In genomic region chr8:85380123-85380823, GRCm38 (mm10) we compare ENCODE assay signal across 10 mouse cellular contexts. TPM values are rescaled to one million over a fixed set of nuclear protein-coding genes. Genes with fewer than 3 reads are reported as not detected.
DNase-seq lines count a peak whose midpoint lies in the region; ATAC-seq and TF ChIP-seq lines count a peak whose summit lies in the region.
"Had no signal": no experiment of that assay in that cellular context is flagged by ENCODE, and none has a peak within 500 bp of the region (broad histone marks: within the 10 kb centered on the region; RNA-seq: fewer than 3 reads in every experiment).

No protein-coding gene starts in this region.

- H3K4me3 ChIP-seq in kidney, postnatal 0 days (replicated peaks; ENCODE audit: low read depth, low read length): no peak overlapping the region
- peak overlapping the region; percentile 18; the same call in 1 of the 2 replicates for H3K4me3 ChIP-seq in embryonic facial prominence, embryonic 10.5 days
- peak overlapping the region; percentile 22 to 30 for H3K4me3 ChIP-seq in heart, embryonic 14.5 days (ENCODE audit: control insufficient read depth in 1 of 2, insufficient read depth in 1 of 2, low read depth in 1 of 2, low read length in 2 of 2)
- H3K4me3 ChIP-seq in liver, embryonic 16.5 days (ENCODE audit: low read depth, low read length): peak overlapping the region; percentile 69

- H3K36me3 ChIP-seq in kidney, postnatal 0 days (ENCODE audit: insufficient read depth, low read length): no peaks in the 10 kb centered on the region
- H3K36me3 ChIP-seq in embryonic facial prominence, embryonic 10.5 days (replicated peaks): no peaks in the 10 kb centered on the region
- H3K36me3 ChIP-seq in heart, embryonic 14.5 days (ENCODE audit: control insufficient read depth, insufficient read depth, low read length): no peaks in the 10 kb centered on the region
- H3K36me3 ChIP-seq in liver, embryonic 16.5 days (ENCODE audit: control insufficient read depth, insufficient read depth): no peaks in the 10 kb centered on the region; the same call in 1 of the 2 replicates

- no peak for TF ChIP-seq CTCF in kidney, postnatal 0 days (IDR thresholded peaks at IDR 0.05; ENCODE audit: low read depth)

- H3K27ac ChIP-seq in kidney, postnatal 0 days: peak overlapping the region; percentile 75; the same call in 1 of the 2 replicates
- H3K27ac ChIP-seq in embryonic facial prominence, embryonic 10.5 days (replicated peaks): peak overlapping the region; percentile 65
- H3K27ac ChIP-seq in heart, embryonic 14.5 days (replicated peaks in 1 of 2; ENCODE audit: control insufficient read depth in 1 of 2, insufficient read depth in 1 of 2, low read depth in 2 of 2, low read length in 2 of 2): peak overlapping the region; percentile 97 to 98
- H3K27ac ChIP-seq in liver, embryonic 16.5 days (ENCODE audit: low read length): peak overlapping the region; percentile 98

- H3K9ac ChIP-seq in kidney, postnatal 0 days (ENCODE audit: low read depth, low read length): no peak overlapping the region
- peak overlapping the region; percentile 62 for H3K9ac ChIP-seq in heart, embryonic 14.5 days (ENCODE audit: low read length)
- H3K9ac ChIP-seq in liver, embryonic 16.5 days (ENCODE audit: low read depth, low read length): peak overlapping the region; percentile 73

- no peaks in the 10 kb centered on the region for H3K9me3 ChIP-seq in kidney, postnatal 0 days (replicated peaks; ENCODE audit: low read length)
- H3K9me3 ChIP-seq in embryonic facial prominence, embryonic 10.5 days: no peaks in the 10 kb centered on the region
- H3K9me3 ChIP-seq in heart, embryonic 14.5 days (ENCODE audit: control insufficient read depth, low read length): no peaks in the 10 kb centered on the region
- H3K9me3 ChIP-seq in liver, embryonic 16.5 days (replicated peaks; ENCODE audit: control insufficient read depth, low read length): no peaks in the 10 kb centered on the region

- H3K4me1 ChIP-seq in kidney, postnatal 0 days (replicated peaks; ENCODE audit: insufficient read depth, low read length): peaks cover 16% of the 10 kb centered on the region
- peaks cover 25% of the 10 kb centered on the region for H3K4me1 ChIP-seq in embryonic facial prominence, embryonic 10.5 days
- peaks cover 32 to 62% of the 10 kb centered on the region in 2 experiments for H3K4me1 ChIP-seq in heart, embryonic 14.5 days (ENCODE audit: control insufficient read depth in 2 of 2, insufficient read depth in 2 of 2, low read length in 2 of 2)
- peaks cover 55% of the 10 kb centered on the region for H3K4me1 ChIP-seq in liver, embryonic 16.5 days (ENCODE audit: control insufficient read depth, low read depth, low read length)

- no peaks in the 10 kb centered on the region for H3K27me3 ChIP-seq in kidney, postnatal 0 days (ENCODE audit: insufficient read depth, low read length)
- no peaks in the 10 kb centered on the region for H3K27me3 ChIP-seq in embryonic facial prominence, embryonic 10.5 days (replicated peaks; ENCODE audit: low read depth, poor library complexity, severe bottlenecking)
- H3K27me3 ChIP-seq in heart, embryonic 14.5 days (ENCODE audit: control insufficient read depth, insufficient read depth, low read length): no peaks in the 10 kb centered on the region
- H3K27me3 ChIP-seq in liver, embryonic 16.5 days (ENCODE audit: control insufficient read depth, insufficient read depth, low read depth, low read length): no peaks in the 10 kb centered on the region

- no peak for ATAC-seq in kidney, postnatal 0 days (replicated peaks; ENCODE audit: low FRiP score, low read depth)
- peak; percentile 24; the same call in 1 of the 2 replicates for ATAC-seq in heart, embryonic 14.5 days (ENCODE audit: insufficient number of reproducible peaks, insufficient read depth, low FRiP score, low read depth)
- peak; percentile 24 for ATAC-seq in liver, embryonic 16.5 days (ENCODE audit: low read depth)
- ATAC-seq: inflammation-experienced regulatory T-cells, adult 6 months had no signal

- 66% methylated on average over 10 of the region's 10 CpGs for WGBS in kidney, postnatal 0 days
- 80% methylated on average over 10 of the region's 10 CpGs for WGBS in embryonic facial prominence, embryonic 10.5 days
- WGBS in heart, embryonic 14.5 days: 23% methylated on average over 10 of the region's 10 CpGs
- 23% methylated on average over 10 of the region's 10 CpGs for WGBS in liver, embryonic 16.5 days (ENCODE audit: insufficient replicate concordance)

- H3K4me2 ChIP-seq in kidney, postnatal 0 days (ENCODE audit: low read length): no peak overlapping the region
- peak overlapping the region; percentile 66 for H3K4me2 ChIP-seq in heart, embryonic 14.5 days (ENCODE audit: low read length)
- peak overlapping the region; percentile 58 for H3K4me2 ChIP-seq in liver, embryonic 16.5 days (ENCODE audit: low read depth, low read length)

- no peak for DNase-seq in kidney, postnatal 0 days (ENCODE audit: low spot score)
- no peak for DNase-seq in kidney, adult 11 months
- no peak for DNase-seq in embryonic facial prominence, embryonic 10.5 days (ENCODE audit: low spot score)
- DNase-seq in urinary bladder, postnatal 14 days (ENCODE audit: low spot score): no peak
- no peak for DNase-seq in T-cell, adult 2 months (ENCODE audit: low spot score)
- DNase-seq: cerebellum, postnatal 36 days; thymus, postnatal 25 days had no signal

RNA-seq across cellular contexts. Expression of gene Mylk3, which starts 5.9 kb away (rescaled TPM):
- polyA plus RNA-seq in kidney, postnatal 0 days (2015; fragmentation: Nextera tagmentation; extraction: Ambion mirVana): 2.4 TPM in 2 replicates
- 2.6 TPM in 2 replicates for polyA plus RNA-seq in embryonic facial prominence, embryonic 10.5 days (2016; fragmentation: Nextera tagmentation; extraction: Ambion mirVana)
- 244 and 271 TPM in 2 replicates for polyA plus RNA-seq in heart, embryonic 14.5 days (2014; fragmentation: Nextera tagmentation; extraction: Ambion mirVana)
- 66.3 and 66.8 TPM in 2 replicates for polyA plus RNA-seq in liver, embryonic 16.5 days (2015; fragmentation: Nextera tagmentation; extraction: Ambion mirVana)
- polyA plus RNA-seq: inflammation-experienced regulatory T-cells, adult 6 months had no signal

RNA-seq across cellular contexts. Expression of gene 4921524J17Rik, which starts 52.4 kb away (rescaled TPM):
- 46.8 and 51.2 TPM in 2 replicates for polyA plus RNA-seq in kidney, postnatal 0 days (2015; fragmentation: Nextera tagmentation; extraction: Ambion mirVana)
- polyA plus RNA-seq in embryonic facial prominence, embryonic 10.5 days (2016; fragmentation: Nextera tagmentation; extraction: Ambion mirVana): 43.3 and 44.4 TPM in 2 replicates
- 58.9 and 62.5 TPM in 2 replicates for polyA plus RNA-seq in heart, embryonic 14.5 days (2014; fragmentation: Nextera tagmentation; extraction: Ambion mirVana)
- 14.5 and 17.0 TPM in 2 replicates for polyA plus RNA-seq in liver, embryonic 16.5 days (2015; fragmentation: Nextera tagmentation; extraction: Ambion mirVana)

Comparison
In these comparisons a context has a peak if more than half of its experiments do, and no peak if none do; other contexts are left out.
1. RNA of gene Mylk3, which starts 5.9 kb away (polyA plus RNA-seq): 244 to 271 TPM in heart, embryonic 14.5 days and 66.3 to 66.8 TPM in liver, embryonic 16.5 days; 2.6 TPM in embryonic facial prominence, embryonic 10.5 days and 2.4 TPM in kidney, postnatal 0 days; every median in the first group is over 10 times any median in the second.
2. Peak in every context shown above with its lines, with median percentiles within 50 percentile points of each other: H3K27ac ChIP-seq.